Mouse (Mus musculus): ENCODE data around the gene Lca5l. TPM values are rescaled to one million over a fixed set of nuclear protein-coding genes. Genes with fewer than 3 reads are reported as not detected.

The Lca5l gene
- polyA plus RNA-seq, 1 experiment from 2014 or later, result 1.4 TPM

GRCm38 (mm10) chr16:96159091-96159731 lies 32.9 kb downstream of the Lca5l start:
- ATAC-seq (ENCODE audit: low FRiP score) (peak; percentile 90), DNase-seq (ENCODE audit: low spot score) (peak; percentile 86)
- Histone ChIP-seq H3K9ac (ENCODE audit: low read depth, low read length) (peak overlapping the region; percentile 86), H3K4me2 (replicated peaks; ENCODE audit: low read depth, low read length) (peak overlapping the region; percentile 97), H3K4me1 (replicated peaks; ENCODE audit: control insufficient read depth, insufficient read depth, low read length) (no peaks in the 10 kb centered on the region), H3K27ac (ENCODE audit: low read depth, low read length) (peak overlapping the region; percentile 58), H3K27me3 (ENCODE audit: control insufficient read depth, insufficient read depth, low read length) (no peaks in the 10 kb centered on the region), H3K9me3 (ENCODE audit: control insufficient read depth, low read length) (no peaks in the 10 kb centered on the region), H3K4me3 (ENCODE audit: low read depth, low read length) (peak overlapping the region; percentile 47), H3K36me3 (ENCODE audit: control insufficient read depth, insufficient read depth, low read length) (0 out of 2 replicates have a peak, but pooled peaks cover 4% of the 10 kb centered on the region)
- under 1% methylated on average over 67 of the region's 67 CpGs for WGBS

- Histone ChIP-seq H3K9me3 (ENCODE audit: control insufficient read depth, low read length) (no peaks in the 10 kb centered on the region), H3K27me3 (ENCODE audit: control insufficient read depth, insufficient read depth, low read length) (no peaks in the 10 kb centered on the region), H3K9ac (ENCODE audit: low read depth, low read length) (peak overlapping the region; percentile 86; the same call in 1 of the 2 replicates), H3K4me3 (ENCODE audit: low read depth, low read length) (peak overlapping the region; percentile 47), H3K4me1 (replicated peaks; ENCODE audit: control insufficient read depth, insufficient read depth, low read length) (no peaks in the 10 kb centered on the region), H3K27ac (ENCODE audit: low read depth, low read length) (peak overlapping the region; percentile 58; the same call in 1 of the 2 replicates), H3K36me3 (ENCODE audit: control insufficient read depth, insufficient read depth, low read length) (0 out of 2 replicates have a peak, but pooled peaks cover 4% of the 10 kb centered on the region), H3K4me2 (replicated peaks; ENCODE audit: low read depth, low read length) (peak overlapping the region; percentile 97)
- DNase-seq (ENCODE audit: low spot score), result peak; percentile 28
- ATAC-seq (ENCODE audit: low FRiP score), result peak; percentile 23; the same call in 1 of the 2 replicates
- WGBS, result 65% methylated on average over 12 of the region's 12 CpGs
Observed at GRCm38 (mm10) chr16:96158511-96159080, 33.5 kb downstream of the Lca5l start.

GRCm38 (mm10) chr16:96157171-96157570 lies 34.9 kb downstream of the Lca5l start:
- ATAC-seq (ENCODE audit: low FRiP score) (no peak), DNase-seq (ENCODE audit: low spot score) (no peak)
- Histone ChIP-seq H3K9ac (ENCODE audit: low read depth, low read length) (no peak overlapping the region), H3K4me1 (replicated peaks; ENCODE audit: control insufficient read depth, insufficient read depth, low read length) (no peaks in the 10 kb centered on the region), H3K36me3 (ENCODE audit: control insufficient read depth, insufficient read depth, low read length) (0 out of 2 replicates have a peak, but pooled peaks cover 4% of the 10 kb centered on the region), H3K4me3 (ENCODE audit: low read depth, low read length) (no peak overlapping the region), H3K4me2 (replicated peaks; ENCODE audit: low read depth, low read length) (no peak overlapping the region), H3K27me3 (ENCODE audit: control insufficient read depth, insufficient read depth, low read length) (no peaks in the 10 kb centered on the region), H3K27ac (ENCODE audit: low read depth, low read length) (no peak overlapping the region), H3K9me3 (ENCODE audit: control insufficient read depth, low read length) (no peaks in the 10 kb centered on the region)
- 94% methylated on average over 11 of the region's 11 CpGs for WGBS

- no peaks in the 10 kb centered on the region for H3K4me1 ChIP-seq (replicated peaks; ENCODE audit: control insufficient read depth, insufficient read depth, low read length)
- DNase-seq (ENCODE audit: low spot score), result no peak
- ATAC-seq (ENCODE audit: low FRiP score), result no peak
- H3K4me2 ChIP-seq (replicated peaks; ENCODE audit: low read depth, low read length), result no peak overlapping the region
- no peaks in the 10 kb centered on the region for H3K9me3 ChIP-seq (ENCODE audit: control insufficient read depth, low read length)
- H3K27me3 ChIP-seq (ENCODE audit: control insufficient read depth, insufficient read depth, low read length), result no peaks in the 10 kb centered on the region
- 0 out of 2 replicates have a peak, but pooled peaks cover 4% of the 10 kb centered on the region for H3K36me3 ChIP-seq (ENCODE audit: control insufficient read depth, insufficient read depth, low read length)
- H3K9ac ChIP-seq (ENCODE audit: low read depth, low read length), result no peak overlapping the region
- no peak overlapping the region for H3K27ac ChIP-seq (ENCODE audit: low read depth, low read length)
- H3K4me3 ChIP-seq (ENCODE audit: low read depth, low read length), result no peak overlapping the region
- WGBS, result 94% methylated on average over 8 of the region's 8 CpGs
Observed at GRCm38 (mm10) chr16:96156019-96156418, 36.1 kb downstream of the Lca5l start.

- H3K27ac ChIP-seq (ENCODE audit: low read depth, low read length), result no peak overlapping the region
- WGBS, result 86% methylated on average over 2 of the region's 2 CpGs
- ATAC-seq (ENCODE audit: low FRiP score), result no peak
- no peak overlapping the region for H3K4me2 ChIP-seq (replicated peaks; ENCODE audit: low read depth, low read length)
- DNase-seq (ENCODE audit: low spot score), result no peak
- no peaks in the 10 kb centered on the region for H3K27me3 ChIP-seq (ENCODE audit: control insufficient read depth, insufficient read depth, low read length)
- H3K9ac ChIP-seq (ENCODE audit: low read depth, low read length), result no peak overlapping the region
- no peak overlapping the region for H3K4me3 ChIP-seq (ENCODE audit: low read depth, low read length)
- H3K9me3 ChIP-seq (ENCODE audit: control insufficient read depth, low read length), result no peaks in the 10 kb centered on the region
- H3K4me1 ChIP-seq (replicated peaks; ENCODE audit: control insufficient read depth, insufficient read depth, low read length), result no peaks in the 10 kb centered on the region
- H3K36me3 ChIP-seq (ENCODE audit: control insufficient read depth, insufficient read depth, low read length), result 0 out of 2 replicates have a peak, but pooled peaks cover 4% of the 10 kb centered on the region
Observed at GRCm38 (mm10) chr16:96154476-96154875, 37.6 kb downstream of the Lca5l start.

GRCm38 (mm10) chr16:96151551-96151950 lies 40.5 kb downstream of the Lca5l start:
- 26% methylated on average over 9 of the region's 9 CpGs for whole genome bisulfite sequencing
- no peaks in the 10 kb centered on the region for H3K9me3 ChIP-seq (ENCODE audit: control insufficient read depth, low read length)
- no peak overlapping the region for H3K9ac ChIP-seq (ENCODE audit: low read depth, low read length)
- H3K4me2 ChIP-seq (replicated peaks; ENCODE audit: low read depth, low read length), result no peak overlapping the region
- H3K4me1 ChIP-seq (replicated peaks; ENCODE audit: control insufficient read depth, insufficient read depth, low read length), result no peaks in the 10 kb centered on the region
- no peaks in the 10 kb centered on the region for H3K27me3 ChIP-seq (ENCODE audit: control insufficient read depth, insufficient read depth, low read length)
- H3K27ac ChIP-seq (ENCODE audit: low read depth, low read length), result no peak overlapping the region
- H3K4me3 ChIP-seq (ENCODE audit: low read depth, low read length), result no peak overlapping the region
- ATAC-seq (ENCODE audit: low FRiP score) (peak; percentile 39; the same call in 1 of the 2 replicates), DNase-seq (ENCODE audit: low spot score) (peak; percentile 88)
- 0 out of 2 replicates have a peak, but pooled peaks cover 4% of the 10 kb centered on the region for H3K36me3 ChIP-seq (ENCODE audit: control insufficient read depth, insufficient read depth, low read length)

- H3K9me3 ChIP-seq (ENCODE audit: control insufficient read depth, low read length), result no peaks in the 10 kb centered on the region
- H3K27ac ChIP-seq (ENCODE audit: low read depth, low read length), result no peak overlapping the region
- no peak for DNase-seq (ENCODE audit: low spot score)
- H3K4me2 ChIP-seq (replicated peaks; ENCODE audit: low read depth, low read length), result no peak overlapping the region
- H3K27me3 ChIP-seq (ENCODE audit: control insufficient read depth, insufficient read depth, low read length), result no peaks in the 10 kb centered on the region
- WGBS, result 72% methylated on average over 4 of the region's 4 CpGs
- ATAC-seq (ENCODE audit: low FRiP score), result no peak
- H3K4me1 ChIP-seq (replicated peaks; ENCODE audit: control insufficient read depth, insufficient read depth, low read length), result no peaks in the 10 kb centered on the region
- no peak overlapping the region for H3K4me3 ChIP-seq (ENCODE audit: low read depth, low read length)
- 0 out of 2 replicates have a peak, but pooled peaks cover 4% of the 10 kb centered on the region for H3K36me3 ChIP-seq (ENCODE audit: control insufficient read depth, insufficient read depth, low read length)
- no peak overlapping the region for H3K9ac ChIP-seq (ENCODE audit: low read depth, low read length)
Observed at GRCm38 (mm10) chr16:96150995-96151394, 41.1 kb downstream of the Lca5l start.

GRCm38 (mm10) chr16:96149311-96149710 lies 42.8 kb downstream of the Lca5l start:
- Histone ChIP-seq H3K4me1 (replicated peaks; ENCODE audit: control insufficient read depth, insufficient read depth, low read length) (no peaks in the 10 kb centered on the region), H3K9ac (ENCODE audit: low read depth, low read length) (no peak overlapping the region), H3K4me2 (replicated peaks; ENCODE audit: low read depth, low read length) (no peak overlapping the region), H3K27ac (ENCODE audit: low read depth, low read length) (no peak overlapping the region), H3K4me3 (ENCODE audit: low read depth, low read length) (no peak overlapping the region), H3K27me3 (ENCODE audit: control insufficient read depth, insufficient read depth, low read length) (no peaks in the 10 kb centered on the region), H3K9me3 (ENCODE audit: control insufficient read depth, low read length) (no peaks in the 10 kb centered on the region), H3K36me3 (ENCODE audit: control insufficient read depth, insufficient read depth, low read length) (no peaks in the 10 kb centered on the region)
- no peak for ATAC-seq (ENCODE audit: low FRiP score)
- no peak for DNase-seq (ENCODE audit: low spot score)
- WGBS, result 75% methylated on average over 9 of the region's 9 CpGs

GRCm38 (mm10) chr16:96148834-96149233 lies 43.2 kb downstream of the Lca5l start:
- Histone ChIP-seq H3K4me3 (ENCODE audit: low read depth, low read length) (no peak overlapping the region), H3K27ac (ENCODE audit: low read depth, low read length) (no peak overlapping the region), H3K4me1 (replicated peaks; ENCODE audit: control insufficient read depth, insufficient read depth, low read length) (no peaks in the 10 kb centered on the region), H3K4me2 (replicated peaks; ENCODE audit: low read depth, low read length) (no peak overlapping the region), H3K27me3 (ENCODE audit: control insufficient read depth, insufficient read depth, low read length) (no peaks in the 10 kb centered on the region), H3K9me3 (ENCODE audit: control insufficient read depth, low read length) (no peaks in the 10 kb centered on the region), H3K36me3 (ENCODE audit: control insufficient read depth, insufficient read depth, low read length) (no peaks in the 10 kb centered on the region), H3K9ac (ENCODE audit: low read depth, low read length) (no peak overlapping the region)
- whole genome bisulfite sequencing, result 77% methylated on average over 6 of the region's 6 CpGs
- no peak for DNase-seq (ENCODE audit: low spot score)
- ATAC-seq (ENCODE audit: low FRiP score), result no peak
